Mouse (Mus musculus) forebrain, embryonic 13.5 days (tissue): ENCODE data around the gene Aspscr1. TPM values are rescaled to one million over a fixed set of nuclear protein-coding genes. Genes with fewer than 3 reads are reported as not detected.

Source experiments
- ATAC-seq: fragments of 200-750 bp; cut with Nextera tagmentation; 2 replicates; pipeline ENCODE4 v1.8.0; 2017
- H3K27ac ChIP-seq: fragments of 300-500 bp; sonication (generic); 2 replicates; pipeline ENCODE4 v1.5.1; 2015; ENCODE audit warnings: inconsistent platforms, mild to moderate bottlenecking, moderate library complexity
- H3K27me3 ChIP-seq: fragments of 300-500 bp; sonication (generic); 2 replicates; pipeline ENCODE4 v1.6.1; 2015; ENCODE audit warnings: mild to moderate bottlenecking, inconsistent platforms
- H3K36me3 ChIP-seq: fragments of 300-500 bp; sonication (generic); 2 replicates; pipeline ENCODE4 v1.6.1; 2015; ENCODE audit warnings: mild to moderate bottlenecking, inconsistent platforms; ENCODE audit not compliant: poor library complexity, severe bottlenecking
- H3K4me1 ChIP-seq: fragments of 300-500 bp; sonication (generic); 2 replicates; pipeline ENCODE4 v1.6.1; 2015; ENCODE audit warnings: inconsistent platforms
- H3K4me2 ChIP-seq: fragments of 300-500 bp; sonication (generic); 2 replicates; pipeline ENCODE4 v1.6.1; 2015; ENCODE audit warnings: inconsistent platforms, mild to moderate bottlenecking, moderate library complexity
- H3K4me3 ChIP-seq: fragments of 300-500 bp; sonication (generic); 2 replicates; pipeline ENCODE4 v1.5.1; 2015; ENCODE audit warnings: mild to moderate bottlenecking, inconsistent platforms
- H3K9ac ChIP-seq: fragments of 300-500 bp; sonication (generic); 2 replicates; pipeline ENCODE4 v1.6.1; 2015; ENCODE audit warnings: mild to moderate bottlenecking, inconsistent platforms
- H3K9me3 ChIP-seq: fragments of 300-500 bp; sonication (generic); replicated peaks from 2 replicates; pipeline ENCODE4 v1.6.1; 2016; ENCODE audit warnings: inconsistent platforms
- WGBS: fragments of 180-500 bp; shearing (Covaris S2); methylation state at CpG from one replicate; pipeline ENCODE4 v1.1.7; 2015; 5-methylcytosine and 5-hydroxymethylcytosine counted together
- polyA plus RNA-seq: library from polyadenylated mRNA; unstranded; fragments of >200 nt; fragmentation: Nextera tagmentation; extraction: Ambion mirVana; gene quantifications from 2 replicates; pipeline ENCODE4 v1.2.1, GENCODE M21; 2015

The Aspscr1 gene
- polyA plus RNA-seq, 1 experiment from 2014 or later: 142 TPM

DNA sequence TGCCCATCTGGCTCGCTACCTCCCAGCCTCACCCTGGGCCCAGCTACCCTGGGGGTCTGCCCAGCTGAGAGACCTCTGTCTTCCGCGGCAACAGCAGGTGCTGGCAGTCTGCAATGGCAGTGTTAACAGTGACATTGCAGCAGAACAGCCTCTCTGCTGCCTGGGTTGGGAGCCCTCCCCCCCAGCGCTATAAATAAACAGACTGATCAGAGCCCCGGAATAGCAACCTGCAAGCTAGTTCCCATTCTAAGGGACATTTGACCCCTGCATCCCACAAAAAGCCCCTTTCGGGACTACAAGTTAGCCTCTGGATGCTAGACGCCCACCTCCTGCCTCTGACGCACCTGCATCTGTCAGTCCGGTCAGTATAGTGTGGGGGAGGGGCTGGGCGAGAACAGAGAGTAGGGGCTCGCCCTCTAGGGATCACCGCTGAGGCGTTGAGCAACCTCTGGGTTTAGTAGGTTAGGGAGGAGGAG lies 24.7 kb upstream of the Aspscr1 start, which contains the start of gene Myadml2:
TSS of gene Myadml2 (minus strand) at position 158 of the 476 bp plus-strand sequence.
- WGBS: 7% methylated on average over 13 of the region's 13 CpGs

DNA sequence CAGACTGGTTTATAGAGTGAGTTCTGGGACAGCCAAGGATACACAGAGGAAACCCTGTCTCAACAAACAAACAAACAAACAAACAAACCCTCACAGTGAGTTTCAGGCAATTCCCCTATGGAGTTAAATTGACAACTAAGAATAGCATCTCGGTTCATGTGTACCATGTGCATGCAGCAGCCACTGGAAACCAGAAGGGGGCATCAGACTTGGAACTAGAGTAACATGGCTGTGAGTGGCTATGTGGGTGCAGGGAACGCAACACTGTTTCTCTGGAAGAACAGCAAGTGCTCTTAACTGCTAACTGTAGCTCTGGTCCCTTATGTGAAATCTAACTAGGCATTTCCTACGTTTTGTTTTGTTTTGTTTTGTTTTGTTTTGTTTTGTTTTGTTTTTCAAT lies 20.9 kb upstream of the Aspscr1 start:
- 69% methylated on average over 3 of the region's 3 CpGs for WGBS
- no peaks in the 10 kb centered on the region for H3K9me3 ChIP-seq
- H3K36me3 ChIP-seq: no peaks in the 10 kb centered on the region
- no peak for ATAC-seq
- no peak overlapping the region for H3K4me3 ChIP-seq
- H3K27ac ChIP-seq: no peak overlapping the region
- H3K27me3 ChIP-seq: peaks cover 31% of the 10 kb centered on the region
- no peak overlapping the region for H3K4me2 ChIP-seq
- H3K4me1 ChIP-seq: peaks cover 7% of the 10 kb centered on the region
- H3K9ac ChIP-seq: no peak overlapping the region

More for the DNA sequence above, 24.7 kb upstream of the Aspscr1 start, which contains the start of gene Myadml2:
- Histone ChIP-seq H3K27ac (no peak within 1 kb of the TSS), H3K4me2 (peak within 1 kb of the TSS; percentile 45), H3K4me1 (peaks cover 15% of the 10 kb centered on the region), H3K36me3 (no peaks in the 10 kb centered on the region), H3K4me3 (no peak within 1 kb of the TSS; the same call in 1 of the 2 replicates), H3K9ac (peak within 1 kb of the TSS; percentile 48), H3K27me3 (peaks cover 17% of the 10 kb centered on the region), H3K9me3 (no peaks in the 10 kb centered on the region)
- ATAC-seq: no peak

- H3K4me1 ChIP-seq: peaks cover 4% of the 10 kb centered on the region
These were observed 18.0 kb upstream of the Aspscr1 start for GRCm38 (mm10) chr11:120654741-120655140.

GRCm38 (mm10) chr11:120657301-120657700 lies 15.5 kb upstream of the Aspscr1 start:
- Histone ChIP-seq H3K27ac (no peak overlapping the region), H3K4me1 (peaks cover 21% of the 10 kb centered on the region), H3K9ac (no peak overlapping the region), H3K36me3 (no peaks in the 10 kb centered on the region), H3K27me3 (peaks cover 71% of the 10 kb centered on the region), H3K4me3 (no peak overlapping the region), H3K4me2 (no peak overlapping the region), H3K9me3 (no peaks in the 10 kb centered on the region)
- 89% methylated on average over 4 of the region's 4 CpGs for WGBS
- ATAC-seq: no peak

More at GRCm38 (mm10) chr11:120654741-120655140, 18.0 kb upstream of the Aspscr1 start:
- no peak overlapping the region for H3K27ac ChIP-seq
- no peaks in the 10 kb centered on the region for H3K9me3 ChIP-seq
- H3K9ac ChIP-seq: no peak overlapping the region
- no peak for ATAC-seq
- peaks cover 45% of the 10 kb centered on the region for H3K27me3 ChIP-seq
- no peaks in the 10 kb centered on the region for H3K36me3 ChIP-seq
- no peak overlapping the region for H3K4me3 ChIP-seq
- no peak overlapping the region for H3K4me2 ChIP-seq
- WGBS: 83% methylated on average over 3 of the region's 3 CpGs

GRCm38 (mm10) chr11:120658876-120659410 lies 13.8 kb upstream of the Aspscr1 start:
- Histone ChIP-seq H3K4me3 (no peak overlapping the region), H3K36me3 (no peaks in the 10 kb centered on the region), H3K27ac (no peak overlapping the region), H3K9me3 (no peaks in the 10 kb centered on the region), H3K27me3 (peaks cover 87% of the 10 kb centered on the region), H3K4me1 (peaks cover 21% of the 10 kb centered on the region), H3K9ac (no peak overlapping the region), H3K4me2 (peak overlapping the region; percentile 27; the same call in 1 of the 2 replicates)
- ATAC-seq: no peak
- 4% methylated on average over 24 of the region's 24 CpGs for WGBS

- Histone ChIP-seq H3K9ac (peak overlapping the region; percentile 30; the same call in 1 of the 2 replicates), H3K36me3 (no peaks in the 10 kb centered on the region), H3K4me3 (peak overlapping the region; percentile 40), H3K4me2 (peak overlapping the region; percentile 64), H3K9me3 (no peaks in the 10 kb centered on the region), H3K27ac (no peak overlapping the region), H3K4me1 (peaks cover 21% of the 10 kb centered on the region), H3K27me3 (peaks cover 90% of the 10 kb centered on the region)
- ATAC-seq: no peak
- 1% methylated on average over 46 of the region's 50 CpGs for WGBS
These were observed 13.1 kb upstream of the Aspscr1 start for GRCm38 (mm10) chr11:120659509-120660300.

DNA sequence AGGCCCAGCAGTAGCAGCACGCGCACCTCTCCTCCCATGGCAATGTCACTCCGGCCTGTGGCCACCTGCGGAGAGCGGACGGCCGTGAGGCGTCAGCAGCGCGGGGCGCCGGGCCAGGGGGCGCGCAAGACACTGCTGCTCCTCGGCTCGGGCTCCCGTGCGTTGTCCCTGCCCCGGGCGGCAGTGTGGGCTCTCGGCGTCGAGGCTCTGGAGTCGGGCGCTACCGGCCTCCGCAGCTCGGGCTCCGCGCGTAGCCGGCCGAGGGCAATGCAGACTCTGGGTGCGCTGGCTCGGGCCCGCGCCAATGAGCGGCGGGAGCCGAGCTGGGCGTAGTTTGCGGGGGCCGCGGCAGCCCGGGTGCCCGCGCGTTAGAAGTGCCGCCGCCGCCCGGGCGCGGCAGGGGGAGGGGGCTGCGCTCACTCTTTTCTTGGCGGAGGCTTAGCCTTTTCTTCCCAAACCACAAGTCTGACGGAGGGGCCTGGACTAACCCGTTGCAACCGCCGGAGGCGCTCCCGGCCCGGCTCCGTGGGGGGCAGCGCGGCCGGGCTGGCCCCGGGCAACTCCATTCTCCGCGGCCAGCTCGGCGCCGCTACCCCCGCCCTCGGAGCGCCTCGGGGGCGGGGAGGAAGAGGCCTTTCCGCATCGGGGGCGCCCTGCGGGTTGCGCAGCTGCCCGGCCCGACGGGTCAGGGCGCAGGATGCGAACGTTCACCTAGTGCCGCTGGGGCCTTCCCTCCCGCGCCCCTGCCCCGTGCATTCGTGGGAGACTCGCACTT lies 12.3 kb upstream of the Aspscr1 start:
- peak overlapping the region; percentile 64 for H3K4me2 ChIP-seq
- peaks cover 21% of the 10 kb centered on the region for H3K4me1 ChIP-seq
- peak; percentile 57 for ATAC-seq
- H3K36me3 ChIP-seq: no peaks in the 10 kb centered on the region
- no peak overlapping the region for H3K27ac ChIP-seq
- H3K27me3 ChIP-seq: peaks cover 91% of the 10 kb centered on the region
- peak overlapping the region; percentile 30; the same call in 1 of the 2 replicates for H3K9ac ChIP-seq
- H3K9me3 ChIP-seq: no peaks in the 10 kb centered on the region
- H3K4me3 ChIP-seq: peak overlapping the region; percentile 40
- under 1% methylated on average over 71 of the region's 95 CpGs for WGBS

- no peak for ATAC-seq
These were observed 11.7 kb upstream of the Aspscr1 start, which contains the start of gene Notum for GRCm38 (mm10) chr11:120661076-120661460. Gene Notum, minus strand, starts transcription at chr11:120661175.

DNA sequence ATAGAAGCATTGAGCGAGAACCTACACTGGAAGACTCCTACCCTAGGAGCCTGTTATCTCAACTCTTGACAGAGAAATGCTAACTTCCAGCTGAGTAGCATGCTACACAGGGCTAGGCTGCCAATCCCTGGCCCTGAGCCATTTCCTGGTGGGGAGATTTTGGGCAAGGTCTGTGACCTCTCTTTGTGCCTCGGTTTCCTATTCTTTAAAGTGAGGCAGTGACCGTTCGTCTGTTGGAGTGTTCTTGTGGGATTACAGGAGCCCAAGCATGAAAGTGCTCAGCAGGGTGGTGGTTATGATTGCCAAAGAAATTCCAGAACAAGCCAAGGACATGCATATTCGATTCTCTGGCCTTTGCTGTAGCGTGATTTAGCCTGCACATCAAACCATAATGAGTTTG lies 10.0 kb upstream of the Aspscr1 start:
- Histone ChIP-seq H3K4me3 (no peak overlapping the region), H3K27me3 (peaks cover 78% of the 10 kb centered on the region), H3K9ac (no peak overlapping the region), H3K9me3 (no peaks in the 10 kb centered on the region), H3K4me2 (no peak overlapping the region), H3K27ac (no peak overlapping the region), H3K4me1 (peaks cover 21% of the 10 kb centered on the region), H3K36me3 (no peaks in the 10 kb centered on the region)
- WGBS: 44% methylated on average over 6 of the region's 6 CpGs
- no peak for ATAC-seq

More at GRCm38 (mm10) chr11:120661076-120661460, 11.7 kb upstream of the Aspscr1 start, which contains the start of gene Notum:
- WGBS: under 1% methylated on average over 35 of the region's 35 CpGs
- Histone ChIP-seq H3K9me3 (no peaks in the 10 kb centered on the region), H3K4me1 (peaks cover 21% of the 10 kb centered on the region), H3K27ac (no peak within 1 kb of the TSS), H3K36me3 (no peaks in the 10 kb centered on the region), H3K9ac (peak within 1 kb of the TSS; percentile 30; the same call in 1 of the 2 replicates), H3K4me3 (peak within 1 kb of the TSS; percentile 40), H3K27me3 (peaks cover 86% of the 10 kb centered on the region), H3K4me2 (peak within 1 kb of the TSS; percentile 64)

- Histone ChIP-seq H3K36me3 (no peaks in the 10 kb centered on the region), H3K9me3 (no peaks in the 10 kb centered on the region), H3K9ac (no peak overlapping the region), H3K27me3 (peaks cover 69% of the 10 kb centered on the region), H3K4me1 (peaks cover 21% of the 10 kb centered on the region), H3K27ac (no peak overlapping the region), H3K4me3 (no peak overlapping the region), H3K4me2 (no peak overlapping the region)
- 60% methylated on average over 5 of the region's 5 CpGs for WGBS
- no peak for ATAC-seq
These were observed 9.1 kb upstream of the Aspscr1 start for GRCm38 (mm10) chr11:120663714-120664113.

GRCm38 (mm10) chr11:120665406-120665805 lies 7.4 kb upstream of the Aspscr1 start:
- Histone ChIP-seq H3K27me3 (peaks cover 52% of the 10 kb centered on the region), H3K9ac (no peak overlapping the region), H3K27ac (no peak overlapping the region), H3K9me3 (no peaks in the 10 kb centered on the region), H3K36me3 (no peaks in the 10 kb centered on the region), H3K4me2 (no peak overlapping the region), H3K4me1 (peaks cover 10% of the 10 kb centered on the region), H3K4me3 (no peak overlapping the region)
- ATAC-seq: no peak
- 87% methylated on average over 3 of the region's 3 CpGs for WGBS
